Mouse (Mus musculus): ENCODE data around the gene Rnf227. TPM values are rescaled to one million over a fixed set of nuclear protein-coding genes. Genes with fewer than 3 reads are reported as not detected.

Gene Rnf227
- total and polyA plus RNA-seq, 3 experiments, result 0.21 to 0.30 TPM; not detected in 1

DNA sequence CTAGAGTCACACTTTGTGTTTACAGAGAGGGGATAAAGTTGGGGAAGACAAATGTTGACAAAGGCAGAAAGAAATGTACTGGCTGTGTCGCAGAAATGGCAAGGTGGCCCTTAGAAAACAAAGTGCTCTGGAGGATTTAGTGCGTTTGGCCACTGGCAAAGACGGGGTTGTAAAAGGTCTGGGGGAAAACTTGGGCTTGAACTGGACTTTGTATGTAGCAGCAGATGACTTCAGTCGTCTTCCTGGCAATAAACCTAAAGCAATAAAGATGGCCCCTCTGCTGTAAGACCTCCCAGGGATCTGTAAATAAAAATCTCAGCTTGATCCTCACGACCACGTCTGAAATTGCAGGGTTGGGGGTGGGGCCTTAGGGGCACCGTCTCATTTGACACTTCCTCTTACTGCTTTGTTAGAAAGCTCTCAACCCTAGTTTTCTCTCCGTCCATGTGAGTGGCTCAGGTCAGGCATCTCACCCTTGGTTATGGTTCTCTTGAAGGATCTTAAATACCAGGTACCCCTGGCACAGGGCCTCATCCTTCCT is 7.5 kb upstream of the Rnf227 start:
- in situ Hi-C loops (cut with MboI; ENCODE audit: low pct_ligation_motif_present, low pct_unique_long_range_greater_than_20kb, low sequenced_read_pairs) (loop anchor here (5.0 kb wide), 2 partner anchors 35 to 60 kb away; partner anchors contain the start of gene Chd3), dilution Hi-C loops (cut with MboI; ENCODE audit: extremely low pct_ligation_motif_present, extremely low pct_unique_long_range_greater_than_20kb, low sequenced_read_pairs) (no loop called here)
- Histone ChIP-seq H3K9me3 (replicated peaks; ENCODE audit: low read length) (peaks cover 3% of the 10 kb centered on the region), H3K27me3 (replicated peaks) (peaks cover 25% of the 10 kb centered on the region), H3K36me3 (replicated peaks in 1 of 2; ENCODE audit: control insufficient read depth in 1 of 2, insufficient read depth in 1 of 2, low read length in 1 of 2) (no peaks in the 10 kb centered on the region), H3K4me2 (ENCODE audit: insufficient read depth, low read depth, poor library complexity, severe bottlenecking) (peak overlapping the region; percentile 52; the same call in 1 of the 2 replicates), H3K4me3 (replicated peaks in 1 of 3; ENCODE audit: low read depth in 2 of 3, low read length in 2 of 3, poor library complexity in 1 of 3) (no peak overlapping the region), H3K9ac (ENCODE audit: insufficient read depth, low read depth) (peak overlapping the region; percentile 50), H3K79me2 (replicated peaks; ENCODE audit: control insufficient read depth, extremely low read depth, insufficient read depth, poor library complexity, severe bottlenecking) (no peaks in the 10 kb centered on the region), H3K27ac (ENCODE audit: insufficient read depth, low read depth) (no peak overlapping the region), H3K4me1 (ENCODE audit: control insufficient read depth in 1 of 2, insufficient read depth in 2 of 2) (peaks cover 5 to 14% of the 10 kb centered on the region in 2 experiments; a peak in 3 of 4 replicates)
- TF ChIP-seq CHD2 (IDR thresholded peaks at IDR 0.05; ENCODE audit: low read length) (0 out of 2 replicates have a peak, but pooled peaks have one; percentile 22), RAD21 (IDR thresholded peaks at IDR 0.05; ENCODE audit: low read depth, low read length) (no peak), RCOR1 (conservative IDR thresholded peaks at IDR 0.05; ENCODE audit: low read depth, low read length) (no peak), ETS1 (conservative IDR thresholded peaks at IDR 0.05; ENCODE audit: low read depth, low read length) (no peak)
- DNase-seq (ENCODE audit: extremely low read depth), result no peak

DNA sequence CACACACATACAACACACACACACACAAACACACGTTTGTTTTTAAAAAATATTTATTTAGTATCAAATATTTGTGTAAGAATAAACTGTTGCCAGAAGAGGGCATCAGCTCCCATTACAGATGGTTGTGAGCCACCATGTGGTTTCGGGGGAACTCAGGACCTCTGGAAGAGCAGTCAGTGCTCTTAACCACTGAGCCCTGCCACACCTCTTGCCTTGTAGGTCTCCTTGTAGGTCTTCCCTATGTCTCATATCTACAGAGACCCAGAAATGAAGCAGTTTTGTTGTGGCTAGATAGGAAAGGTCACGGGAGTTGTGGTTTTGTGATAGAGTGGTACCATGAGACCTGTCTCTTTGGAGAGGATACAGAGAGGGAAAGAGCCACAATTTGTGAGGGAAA is 6.3 kb upstream of the Rnf227 start:
- no peak overlapping the region for H3K9ac ChIP-seq (ENCODE audit: insufficient read depth, low read depth)
- DNase-seq (ENCODE audit: extremely low read depth), result no peak
- H3K36me3 ChIP-seq (replicated peaks in 1 of 2; ENCODE audit: control insufficient read depth in 1 of 2, insufficient read depth in 1 of 2, low read length in 1 of 2), result no peaks in the 10 kb centered on the region
- in situ Hi-C loops (cut with MboI; ENCODE audit: low pct_ligation_motif_present, low pct_unique_long_range_greater_than_20kb, low sequenced_read_pairs), result loop anchor here (5.0 kb wide), 2 partner anchors 33 to 62 kb away; partner anchors contain the start of gene Chd3
- H3K27ac ChIP-seq (ENCODE audit: insufficient read depth, low read depth), result no peak overlapping the region
- TF ChIP-seq ELF1 (IDR thresholded peaks at IDR 0.05; ENCODE audit: low read depth, low read length), result no peak
- no peak for TF ChIP-seq JUND (conservative IDR thresholded peaks at IDR 0.05; ENCODE audit: low read depth, low read length)
- TF ChIP-seq MYC (IDR thresholded peaks at IDR 0.05; ENCODE audit: low read depth, low read length), result peak; percentile 69; the same call in 1 of the 2 replicates
- no peak for TF ChIP-seq MAZ (IDR thresholded peaks at IDR 0.05; ENCODE audit: low read depth, low read length)
- TF ChIP-seq UBTF (IDR thresholded peaks at IDR 0.05; ENCODE audit: low read depth, low read length), result no peak
- TF ChIP-seq PAX5 (IDR thresholded peaks at IDR 0.05; ENCODE audit: low read length), result no peak
- TF ChIP-seq ZC3H11A (IDR thresholded peaks at IDR 0.05; ENCODE audit: low read depth, low read length), result no peak
- TF ChIP-seq SMC3 (IDR thresholded peaks at IDR 0.05; ENCODE audit: low read depth, low read length), result peak; percentile 33; the same call in 1 of the 2 replicates
- TF ChIP-seq BHLHE40 (IDR thresholded peaks at IDR 0.05; ENCODE audit: low read depth, low read length), result no peak
- no peak for TF ChIP-seq IRF4 (IDR thresholded peaks at IDR 0.05; ENCODE audit: low read depth, low read length)
- TF ChIP-seq SIN3A (IDR thresholded peaks at IDR 0.05; ENCODE audit: low read length), result no peak
- no peak for TF ChIP-seq JUN (IDR thresholded peaks at IDR 0.05; ENCODE audit: insufficient read depth, low read depth, low read length)
- no peak for TF ChIP-seq EP300 (IDR thresholded peaks at IDR 0.05; ENCODE audit: low read length)
- no peak for TF ChIP-seq HCFC1 (IDR thresholded peaks at IDR 0.05; ENCODE audit: low read depth, low read length)
- no peak for TF ChIP-seq MAX (IDR thresholded peaks at IDR 0.05; ENCODE audit: low read length)
- no peak for TF ChIP-seq ZMIZ1 (IDR thresholded peaks at IDR 0.05; ENCODE audit: low read depth, low read length)
- TF ChIP-seq POLR2AphosphoS2 (IDR thresholded peaks at IDR 0.05; ENCODE audit: low read depth, low read length), result no peak
- TF ChIP-seq USF1 (IDR thresholded peaks at IDR 0.05; ENCODE audit: low read depth, low read length), result no peak
- no peak for TF ChIP-seq ZKSCAN1 (IDR thresholded peaks at IDR 0.05; ENCODE audit: borderline replicate concordance, low read depth, low read length)
- TF ChIP-seq USF2 (conservative IDR thresholded peaks at IDR 0.05; ENCODE audit: low read depth, low read length), result no peak
- TF ChIP-seq RAD21 (IDR thresholded peaks at IDR 0.05; ENCODE audit: low read depth, low read length), result peak; percentile 21
- peak in 1 of 2 experiments; percentile 68; a peak in 2 of 4 replicates for TF ChIP-seq CTCF (conservative IDR thresholded peaks at IDR 0.05 in 1 of 2, IDR thresholded peaks at IDR 0.05 in 1 of 2; ENCODE audit: low read depth in 2 of 2, low read length in 2 of 2)
- no peak for TF ChIP-seq NRF1 (IDR thresholded peaks at IDR 0.05; ENCODE audit: low read depth, low read length)
- TF ChIP-seq CHD1 (IDR thresholded peaks at IDR 0.05; ENCODE audit: low read depth, low read length), result no peak
- no peak for TF ChIP-seq GABPA (IDR thresholded peaks at IDR 0.05; ENCODE audit: insufficient replicate concordance, low read depth, low read length)
- TF ChIP-seq MEF2A (IDR thresholded peaks at IDR 0.05; ENCODE audit: borderline replicate concordance, low read depth, low read length), result no peak
- no peak for TF ChIP-seq POLR2A (IDR thresholded peaks at IDR 0.05; ENCODE audit: low read depth, low read length)
- no peak for TF ChIP-seq MAFK (IDR thresholded peaks at IDR 0.05; ENCODE audit: insufficient replicate concordance, low read length)
- dilution Hi-C loops (cut with MboI; ENCODE audit: extremely low pct_ligation_motif_present, extremely low pct_unique_long_range_greater_than_20kb, low sequenced_read_pairs), result no loop called here
- no peaks in the 10 kb centered on the region for H3K79me2 ChIP-seq (replicated peaks; ENCODE audit: control insufficient read depth, extremely low read depth, insufficient read depth, poor library complexity, severe bottlenecking)
- H3K9me3 ChIP-seq (replicated peaks; ENCODE audit: low read length), result peaks cover 5% of the 10 kb centered on the region
- H3K27me3 ChIP-seq (replicated peaks), result peaks cover 13% of the 10 kb centered on the region
- H3K4me1 ChIP-seq (ENCODE audit: control insufficient read depth in 1 of 2, insufficient read depth in 2 of 2), result peaks cover 5 to 14% of the 10 kb centered on the region in 2 experiments; a peak in 3 of 4 replicates
- no peak overlapping the region for H3K4me2 ChIP-seq (ENCODE audit: insufficient read depth, low read depth, poor library complexity, severe bottlenecking)
- no peak overlapping the region for H3K4me3 ChIP-seq (replicated peaks in 1 of 3; ENCODE audit: low read depth in 2 of 3, low read length in 2 of 3, poor library complexity in 1 of 3)

Data from CH12.LX (cell line).